Comparison of ENCODE assay signal across 18 mouse cellular contexts in genomic region chr8:128697945-128698344, GRCm38 (mm10).
"Had no signal": no experiment of that assay in that cellular context is flagged by ENCODE, and none has a peak within 500 bp of the region (broad histone marks: within the 10 kb centered on the region; RNA-seq: fewer than 3 reads in every experiment).

No protein-coding gene starts in this region.

- H3K4me2 ChIP-seq: kidney, embryonic 15.5 days; limb, embryonic 12.5 days; limb, embryonic 15.5 days; midbrain, embryonic 11.5 days had no signal

- H3K4me1 ChIP-seq: limb, embryonic 12.5 days; limb, embryonic 15.5 days had no signal

- H3K4me3 ChIP-seq: kidney, embryonic 15.5 days; left cerebral cortex, adult 2 months; limb, embryonic 12.5 days; limb, embryonic 15.5 days had no signal

- H3K27me3 ChIP-seq: kidney, embryonic 15.5 days; limb, embryonic 12.5 days; limb, embryonic 15.5 days; megakaryocyte, embryonic 14.5 days had no signal

- H3K9ac ChIP-seq: kidney, embryonic 15.5 days; limb, embryonic 12.5 days; limb, embryonic 15.5 days had no signal

- H3K36me3 ChIP-seq: limb, embryonic 12.5 days; limb, embryonic 15.5 days had no signal

- H3K27ac ChIP-seq: kidney, embryonic 15.5 days; left cerebral cortex, adult 2 months; limb, embryonic 12.5 days; limb, embryonic 15.5 days; stomach, postnatal 0 days had no signal

- ATAC-seq: inflammation-experienced regulatory T-cells, adult 6 months had no signal

- H3K9me3 ChIP-seq: kidney, embryonic 15.5 days; limb, embryonic 12.5 days; limb, embryonic 15.5 days; megakaryocyte, embryonic 14.5 days had no signal

- DNase-seq: kidney, adult 11 months; kidney, adult 8-10 months; kidney, postnatal 10 days; kidney, postnatal 36 days; layer of hippocampus, postnatal 36 days; lung, postnatal 10 days; midbrain, embryonic 14.5 days; thymus, adult 2 months; thymus, postnatal 14 days; thymus, postnatal 4 days had no signal
